Mouse (Mus musculus) kidney, embryonic 14.5 days (tissue): ENCODE results near the gene Rnf144a. TPM values are rescaled to one million over a fixed set of nuclear protein-coding genes. Genes with fewer than 3 reads are reported as not detected.
"Not testable (repeated sequence)": the region's sequence is repeated elsewhere in the genome, so short reads cannot be mapped to it uniquely, and the experiment has no call there.

Source experiments
- ATAC-seq: fragments of 200-750 bp; cut with Nextera tagmentation; 2 replicates; pipeline ENCODE4 v1.8.0; 2017; ENCODE audit warnings: moderate number of reproducible peaks, mild to moderate bottlenecking, moderate TSS enrichment, moderate library complexity; ENCODE audit not compliant: low FRiP score, low TSS enrichment
- H3K27ac ChIP-seq: fragments of 300-500 bp; sonication (generic); 2 replicates; pipeline ENCODE4 v1.5.1; 2014; ENCODE audit warnings: low read depth, mild to moderate bottlenecking, low read length, moderate library complexity, mixed read lengths
- H3K27me3 ChIP-seq: fragments of 300-500 bp; sonication (generic); 2 replicates; pipeline ENCODE4 v1.6.1; 2014; ENCODE audit warnings: mild to moderate bottlenecking, low read length; ENCODE audit not compliant: control insufficient read depth, insufficient read depth
- H3K36me3 ChIP-seq: fragments of 300-500 bp; sonication (generic); 2 replicates; pipeline ENCODE4 v1.6.1; 2014; ENCODE audit warnings: low read length, mixed read lengths; ENCODE audit not compliant: control insufficient read depth, insufficient read depth
- H3K4me1 ChIP-seq: fragments of 300-500 bp; sonication (generic); 2 replicates; pipeline ENCODE4 v1.6.1; 2014; ENCODE audit warnings: low read length, mixed read lengths; ENCODE audit not compliant: control insufficient read depth, insufficient read depth
- H3K4me2 ChIP-seq: fragments of 300-500 bp; sonication (generic); replicated peaks from 2 replicates; pipeline ENCODE4 v1.6.1; 2014; ENCODE audit warnings: low read depth, mild to moderate bottlenecking, low read length
- H3K4me3 ChIP-seq: fragments of 300-500 bp; sonication (generic); 2 replicates; pipeline ENCODE4 v1.5.1; 2014; ENCODE audit warnings: mild to moderate bottlenecking, low read length
- H3K9ac ChIP-seq: fragments of 300-500 bp; sonication (generic); 2 replicates; pipeline ENCODE4 v1.6.1; 2014; ENCODE audit warnings: low read depth, mild to moderate bottlenecking, low read length, moderate library complexity
- H3K9me3 ChIP-seq: fragments of 300-500 bp; sonication (generic); 2 replicates; pipeline ENCODE4 v1.6.1; 2016; ENCODE audit warnings: low read length; ENCODE audit not compliant: control insufficient read depth
- WGBS: fragments of 180-500 bp; shearing (Covaris S2); extraction: QIAGEN DNeasy Blood & Tissue Kit; methylation state at CpG from one replicate; pipeline ENCODE4 v1.1.7; 2014; 5-methylcytosine and 5-hydroxymethylcytosine counted together
- polyA plus RNA-seq: library from polyadenylated mRNA; unstranded; fragments of >200 nt; fragmentation: Nextera tagmentation; extraction: Ambion mirVana; gene quantifications from 2 replicates; pipeline ENCODE4 v1.2.1, GENCODE M21; 2014

Rnf144a gene
- polyA plus RNA-seq, 1 experiment from 2014 or later = 29.8 TPM

DNA sequence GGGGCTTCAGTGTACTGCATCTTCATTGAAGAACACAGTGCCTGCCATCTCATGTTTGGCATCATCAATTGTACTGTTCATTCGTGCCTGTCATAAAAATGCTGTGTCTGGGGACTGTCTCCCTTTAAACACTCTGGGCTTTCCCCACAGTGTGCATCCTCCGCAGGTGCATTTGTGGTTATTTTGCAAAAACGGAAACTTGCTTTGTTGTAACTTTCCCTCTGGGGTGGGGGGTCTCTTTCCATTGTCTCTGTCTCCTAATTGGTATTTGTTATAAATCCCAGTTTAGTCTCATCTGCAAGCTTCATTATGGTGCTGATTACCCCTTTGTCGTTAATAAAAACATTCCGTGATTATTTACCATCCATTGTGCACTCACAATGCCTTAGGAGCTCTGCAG lies 112.2 kb downstream of the Rnf144a start:
- Histone ChIP-seq H3K9me3 (no peaks in the 10 kb centered on the region), H3K36me3 (no peaks in the 10 kb centered on the region; the same call in 1 of the 2 replicates), H3K4me3 (no peak overlapping the region), H3K9ac (no peak overlapping the region), H3K4me1 (no peaks in the 10 kb centered on the region), H3K27ac (no peak overlapping the region), H3K27me3 (no peaks in the 10 kb centered on the region), H3K4me2 (no peak overlapping the region)
- no peak for ATAC-seq
- 90% methylated on average over 5 of the region's 5 CpGs for WGBS

GRCm38 (mm10) chr12:26299515-26300090 lies 115.5 kb downstream of the Rnf144a start:
- no peak overlapping the region for H3K27ac ChIP-seq
- 75% methylated on average over 7 of the region's 7 CpGs for WGBS
- no peak for ATAC-seq
- H3K4me1 ChIP-seq = no peaks in the 10 kb centered on the region
- no peaks in the 10 kb centered on the region for H3K9me3 ChIP-seq
- H3K4me2 ChIP-seq = no peak overlapping the region
- no peaks in the 10 kb centered on the region for H3K27me3 ChIP-seq
- H3K9ac ChIP-seq = no peak overlapping the region
- no peak overlapping the region for H3K4me3 ChIP-seq
- H3K36me3 ChIP-seq = no peaks in the 10 kb centered on the region

DNA sequence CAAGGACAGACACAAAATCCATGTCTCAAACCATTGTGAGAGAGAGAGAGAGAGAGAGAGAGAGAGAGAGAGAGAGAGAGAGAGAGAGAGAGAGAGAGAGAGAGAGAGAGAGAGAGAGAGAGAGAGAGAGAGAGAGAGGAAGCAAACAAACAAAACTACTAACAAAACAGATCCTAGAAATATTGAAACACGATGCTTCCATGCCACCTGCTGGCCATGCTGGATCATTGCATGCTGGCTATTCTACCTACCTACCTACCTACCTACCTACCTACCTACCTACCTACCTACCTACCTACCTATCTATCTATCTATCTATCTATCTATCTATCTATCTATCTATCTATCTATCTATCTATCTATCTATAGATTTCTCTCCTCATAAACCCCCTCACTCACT lies 119.1 kb downstream of the Rnf144a start:
- not testable (repeated sequence) for H3K27me3 ChIP-seq, H3K9ac ChIP-seq, H3K9me3 ChIP-seq, H3K4me2 ChIP-seq, H3K4me1 ChIP-seq, H3K27ac ChIP-seq, H3K4me3 ChIP-seq, H3K36me3 ChIP-seq, ATAC-seq
- 5% methylated on average over 1 of the region's 1 CpGs for WGBS

GRCm38 (mm10) chr12:26289200-26289599 lies 125.9 kb downstream of the Rnf144a start:
- H3K4me2 ChIP-seq = no peak overlapping the region
- 86% methylated on average over 2 of the region's 2 CpGs for WGBS
- H3K4me1 ChIP-seq = peaks cover 10% of the 10 kb centered on the region; the same call in 1 of the 2 replicates
- H3K27me3 ChIP-seq = no peaks in the 10 kb centered on the region
- no peak overlapping the region for H3K4me3 ChIP-seq
- H3K9ac ChIP-seq = no peak overlapping the region
- ATAC-seq = no peak
- H3K9me3 ChIP-seq = no peaks in the 10 kb centered on the region
- no peak overlapping the region for H3K27ac ChIP-seq
- H3K36me3 ChIP-seq = no peaks in the 10 kb centered on the region

- Histone ChIP-seq H3K27ac (no peak overlapping the region), H3K9me3 (no peaks in the 10 kb centered on the region), H3K9ac (no peak overlapping the region), H3K4me3 (no peak overlapping the region), H3K4me2 (no peak overlapping the region), H3K27me3 (no peaks in the 10 kb centered on the region), H3K36me3 (no peaks in the 10 kb centered on the region), H3K4me1 (peaks cover 10% of the 10 kb centered on the region; the same call in 1 of the 2 replicates)
- 93% methylated on average over 1 of the region's 1 CpGs for WGBS
- ATAC-seq = no peak
Observed at GRCm38 (mm10) chr12:26288347-26288746, 126.7 kb downstream of the Rnf144a start.

DNA sequence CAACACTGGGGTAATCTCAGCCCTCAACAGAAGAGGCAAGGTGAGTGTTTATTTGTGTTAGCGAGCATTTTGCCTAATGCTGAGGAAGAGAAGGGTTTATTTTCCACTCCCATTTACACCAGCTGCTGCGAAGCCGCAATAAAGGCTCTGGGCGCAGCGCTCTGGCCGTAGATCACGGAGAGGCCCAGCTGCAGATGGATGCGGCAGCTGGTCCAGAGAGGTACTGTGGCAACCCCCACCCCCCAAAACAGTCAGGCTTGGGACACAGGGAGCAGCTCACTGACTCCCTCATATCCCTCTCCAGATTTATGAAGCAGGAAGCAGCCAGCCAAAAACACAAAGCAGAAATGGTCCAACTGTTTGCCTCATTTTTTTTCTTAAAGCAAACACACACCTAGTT lies 129.1 kb downstream of the Rnf144a start:
- no peak overlapping the region for H3K9ac ChIP-seq
- 19% methylated on average over 8 of the region's 8 CpGs for WGBS

DNA sequence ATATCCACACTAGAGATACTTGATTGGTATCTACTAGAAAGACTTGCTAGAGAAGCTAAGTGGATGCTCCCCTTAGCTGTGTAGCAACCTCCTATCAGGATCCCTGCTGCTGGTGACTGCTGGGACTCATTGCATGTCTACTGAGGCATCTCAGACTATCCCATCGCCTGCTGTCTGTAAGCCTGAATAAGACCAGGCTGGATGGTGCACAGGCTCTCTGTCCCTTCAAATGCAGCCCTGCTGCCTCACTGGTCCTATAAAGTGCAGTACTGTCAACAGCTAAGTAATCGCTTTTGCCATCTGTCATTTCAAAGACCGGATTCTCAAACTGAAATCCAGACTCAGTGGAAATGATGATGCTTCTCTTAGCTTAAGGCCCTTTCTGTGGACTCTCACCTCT lies 129.6 kb downstream of the Rnf144a start:
- ATAC-seq = no peak
- Histone ChIP-seq H3K36me3 (no peaks in the 10 kb centered on the region), H3K9me3 (no peaks in the 10 kb centered on the region), H3K4me2 (no peak overlapping the region), H3K27me3 (no peaks in the 10 kb centered on the region), H3K27ac (no peak overlapping the region; the same call in 1 of the 2 replicates), H3K9ac (no peak overlapping the region), H3K4me3 (no peak overlapping the region), H3K4me1 (peaks cover 10% of the 10 kb centered on the region; the same call in 1 of the 2 replicates)
- 71% methylated on average over 3 of the region's 3 CpGs for WGBS

More for the DNA sequence above, 129.1 kb downstream of the Rnf144a start:
- Histone ChIP-seq H3K4me2 (no peak overlapping the region), H3K36me3 (no peaks in the 10 kb centered on the region), H3K4me3 (no peak overlapping the region), H3K9me3 (no peaks in the 10 kb centered on the region), H3K4me1 (peaks cover 10% of the 10 kb centered on the region; the same call in 1 of the 2 replicates), H3K27ac (no peak overlapping the region), H3K27me3 (no peaks in the 10 kb centered on the region)
- peak; percentile 85 for ATAC-seq

- H3K9ac ChIP-seq = no peak overlapping the region
- no peak overlapping the region for H3K27ac ChIP-seq
- no peaks in the 10 kb centered on the region for H3K36me3 ChIP-seq
- peaks cover 5% of the 10 kb centered on the region; the same call in 1 of the 2 replicates for H3K4me1 ChIP-seq
- H3K27me3 ChIP-seq = no peaks in the 10 kb centered on the region
- H3K4me3 ChIP-seq = no peak overlapping the region
- 77% methylated on average over 3 of the region's 3 CpGs for WGBS
- no peaks in the 10 kb centered on the region for H3K9me3 ChIP-seq
- ATAC-seq = no peak
- no peak overlapping the region for H3K4me2 ChIP-seq
Observed at GRCm38 (mm10) chr12:26280719-26281480, 134.2 kb downstream of the Rnf144a start.

DNA sequence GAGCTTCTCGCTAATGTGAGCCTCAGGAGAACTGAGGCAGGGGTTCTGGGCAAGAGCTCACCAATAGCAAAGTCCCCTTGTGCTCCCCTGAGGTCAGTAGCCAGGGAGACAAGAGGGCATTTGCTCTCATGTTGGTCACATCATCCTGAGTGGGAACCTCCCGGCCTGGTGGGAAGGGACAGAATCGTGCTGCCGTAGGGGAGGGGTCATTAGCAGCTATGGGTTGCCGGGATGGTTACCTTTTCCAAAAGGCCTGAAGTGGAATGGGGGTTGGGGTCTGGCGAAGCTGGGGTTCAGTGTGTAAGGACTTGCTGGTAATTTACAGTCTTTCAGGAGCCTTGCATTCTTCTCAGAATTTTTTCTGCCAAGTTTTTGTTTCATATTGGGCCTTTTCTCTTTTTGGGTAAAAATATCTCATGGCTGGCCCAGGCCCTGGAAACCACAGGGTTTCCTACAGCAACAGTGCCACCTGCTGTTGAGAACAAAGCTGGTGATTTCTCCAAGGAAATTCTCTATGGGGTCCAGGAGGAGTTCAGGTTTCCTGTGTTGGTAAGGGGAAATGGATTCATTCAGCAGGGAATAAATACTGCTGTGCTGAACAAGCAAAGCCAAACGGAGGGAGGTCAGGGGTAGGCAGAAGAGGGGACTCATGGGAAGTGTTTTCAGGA lies 137.9 kb downstream of the Rnf144a start:
- Histone ChIP-seq H3K27me3 (no peaks in the 10 kb centered on the region), H3K9me3 (no peaks in the 10 kb centered on the region), H3K36me3 (no peaks in the 10 kb centered on the region), H3K4me3 (no peak overlapping the region), H3K9ac (0 out of 2 replicates have a peak overlapping the region, but pooled peaks have one; percentile 12), H3K27ac (no peak overlapping the region), H3K4me2 (no peak overlapping the region), H3K4me1 (no peaks in the 10 kb centered on the region)
- 40% methylated on average over 7 of the region's 7 CpGs for WGBS
- ATAC-seq = no peak; the same call in 1 of the 2 replicates
